Mouse (Mus musculus): ENCODE measurements around the gene Ino80d.

Ino80d gene

GRCm38 (mm10) chr1:62909126-62909525, 205.3 kb downstream of the Ino80d start:
- DNase-seq: no peak

GRCm38 (mm10) chr1:62908508-62908907, 206.0 kb downstream of the Ino80d start:
- peak; percentile 85 to 89 for DNase-seq

Data from cerebellum, postnatal 10 days (tissue).